Mouse (Mus musculus) CH12.LX (cell line): ENCODE results near the gene Prox1.

Source experiments
- CHD2 ChIP-seq: IDR thresholded peaks from 2 replicates; pipeline ENCODE4 v1.6.1; 2011; ENCODE audit warnings: low read length, improper control_type of control experiment
- POLR2A ChIP-seq: IDR thresholded peaks from 2 replicates; pipeline ENCODE4 v1.6.1; 2011; ENCODE audit warnings: low read depth, mild to moderate bottlenecking, improper control_type of control experiment, low read length
- UBTF ChIP-seq: IDR thresholded peaks from 2 replicates; pipeline ENCODE4 v1.6.1; 2012; ENCODE audit warnings: low read depth, mild to moderate bottlenecking, inconsistent platforms, low read length, improper control_type of control experiment, moderate library complexity
- USF2 ChIP-seq: conservative IDR thresholded peaks from 2 replicates; pipeline ENCODE4 v1.6.1; 2011; ENCODE audit warnings: low read depth, low read length, improper control_type of control experiment
- ZC3H11A ChIP-seq: IDR thresholded peaks from 2 replicates; pipeline ENCODE4 v1.6.1; 2012; ENCODE audit warnings: low read depth, mild to moderate bottlenecking, inconsistent platforms, low read length, improper control_type of control experiment

GRCm38 (mm10) chr1:190172979-190173461, 2.5 kb upstream of the Prox1 start:
- no peak for TF ChIP-seq USF2
- no peak for TF ChIP-seq ZC3H11A
- no peak for TF ChIP-seq POLR2A
- no peak for TF ChIP-seq CHD2
- TF ChIP-seq UBTF = no peak
